Mouse (Mus musculus) liver, embryonic 11.5 days (tissue): ENCODE results near the gene Fibcd1. TPM values are rescaled to one million over a fixed set of nuclear protein-coding genes. Genes with fewer than 3 reads are reported as not detected.

Experiments used
- polyA plus RNA-seq: library from polyadenylated mRNA; unstranded; fragments of >200 nt; fragmentation: Nextera tagmentation; extraction: Ambion mirVana; gene quantifications from 2 replicates; pipeline ENCODE4 v1.2.1, GENCODE M21; 2014

Gene Fibcd1
- polyA plus RNA-seq, 1 experiment from 2014 or later, result 0.14 TPM

Other genes starting within 250 kb of the Fibcd1 start
- 0.07 TPM in 1 of 2 replicates, not detected in the other for gene Prdm12, start 206.0 kb downstream of the Fibcd1 start, polyA plus RNA-seq
- gene Exosc2, start 175.3 kb downstream of the Fibcd1 start, polyA plus RNA-seq, result 86.0 and 96.1 TPM in 2 replicates
- 26.7 and 28.9 TPM in 2 replicates for gene Abl1, start 157.6 kb downstream of the Fibcd1 start, polyA plus RNA-seq
- 0.08 TPM in 1 of 2 replicates, not detected in the other for gene Qrfp, start 35.4 kb downstream of the Fibcd1 start, polyA plus RNA-seq
- 0.26 and 0.48 TPM in 2 replicates for gene Lamc3, start 41.3 kb upstream of the Fibcd1 start, polyA plus RNA-seq
- 14.8 and 15.6 TPM in 2 replicates for gene Aif1l, start 104.1 kb upstream of the Fibcd1 start, polyA plus RNA-seq
- gene Nup214, start 128.4 kb upstream of the Fibcd1 start, polyA plus RNA-seq, result 88.0 and 90.6 TPM in 2 replicates
- gene Fam78a, start 238.9 kb upstream of the Fibcd1 start, polyA plus RNA-seq, result 19.2 and 19.8 TPM in 2 replicates
- 5.3 TPM in 2 replicates for gene Plpp7, start 249.5 kb upstream of the Fibcd1 start, polyA plus RNA-seq